ENCODE assay signal across 14 mouse cellular contexts in genomic region chr6:99206437-99206870, GRCm38 (mm10).
DNase-seq lines count a peak whose midpoint lies in the region; ATAC-seq and TF ChIP-seq lines count a peak whose summit lies in the region.
"Had no signal": no experiment of that assay in that cellular context is flagged by ENCODE, and none has a peak within 500 bp of the region (broad histone marks: within the 10 kb centered on the region; RNA-seq: fewer than 3 reads in every experiment).

No protein-coding gene starts in this region.

- H3K27ac ChIP-seq in heart, embryonic 13.5 days (replicated peaks), result peak overlapping the region; percentile 96
- H3K27ac ChIP-seq in embryonic facial prominence, embryonic 12.5 days, result peak overlapping the region; percentile 74; the same call in 1 of the 2 replicates
- H3K27ac ChIP-seq in liver, embryonic 12.5 days, result peak overlapping the region; percentile 38; the same call in 1 of the 2 replicates
- H3K27ac ChIP-seq: embryonic facial prominence, embryonic 13.5 days; neural tube, embryonic 13.5 days had no signal

- H3K9me3 ChIP-seq in heart, embryonic 13.5 days, result no peaks in the 10 kb centered on the region
- H3K9me3 ChIP-seq in G1E (replicated peaks), result no peaks in the 10 kb centered on the region
- H3K9me3 ChIP-seq in embryonic facial prominence, embryonic 12.5 days, result no peaks in the 10 kb centered on the region
- no peaks in the 10 kb centered on the region for H3K9me3 ChIP-seq in liver, embryonic 12.5 days (replicated peaks)
- H3K9me3 ChIP-seq: embryonic facial prominence, embryonic 13.5 days; lung, embryonic 15.5 days; neural tube, embryonic 13.5 days had no signal

- 0 out of 2 replicates have a peak, but pooled peaks cover 3% of the 10 kb centered on the region for H3K36me3 ChIP-seq in heart, embryonic 13.5 days
- no peaks in the 10 kb centered on the region for H3K36me3 ChIP-seq in G1E (replicated peaks)
- no peaks in the 10 kb centered on the region for H3K36me3 ChIP-seq in embryonic facial prominence, embryonic 12.5 days
- H3K36me3 ChIP-seq in liver, embryonic 12.5 days, result no peaks in the 10 kb centered on the region
- H3K36me3 ChIP-seq: embryonic facial prominence, embryonic 13.5 days; lung, embryonic 15.5 days; neural tube, embryonic 13.5 days had no signal

- peak overlapping the region; percentile 83 for H3K9ac ChIP-seq in heart, embryonic 13.5 days
- no peak overlapping the region for H3K9ac ChIP-seq in embryonic facial prominence, embryonic 12.5 days
- no peak overlapping the region for H3K9ac ChIP-seq in liver, embryonic 12.5 days
- H3K9ac ChIP-seq: embryonic facial prominence, embryonic 13.5 days; lung, embryonic 15.5 days had no signal

- TF ChIP-seq CTCF in G1E (IDR thresholded peaks at IDR 0.05; ENCODE audit: low read depth, low read length), result no peak

- H3K4me2 ChIP-seq in heart, embryonic 13.5 days, result peak overlapping the region; percentile 75
- H3K4me2 ChIP-seq in embryonic facial prominence, embryonic 12.5 days (replicated peaks), result peak overlapping the region; percentile 19
- H3K4me2 ChIP-seq in liver, embryonic 12.5 days, result peak overlapping the region; percentile 35; the same call in 1 of the 2 replicates
- H3K4me2 ChIP-seq: embryonic facial prominence, embryonic 13.5 days; lung, embryonic 15.5 days had no signal

- no peak for ATAC-seq in heart, embryonic 13.5 days (ENCODE audit: extremely low read depth, insufficient number of reproducible peaks, low FRiP score, low TSS enrichment)
- ATAC-seq in G1E (ENCODE audit: extremely low read depth, insufficient number of reproducible peaks, low FRiP score, poor library complexity, severe bottlenecking), result peak; percentile 41
- ATAC-seq in embryonic facial prominence, embryonic 12.5 days (ENCODE audit: insufficient number of reproducible peaks, insufficient read depth, low FRiP score, low TSS enrichment), result no peak
- no peak for ATAC-seq in liver, embryonic 12.5 days

- no peak for DNase-seq in heart, postnatal 10 days
- no peak for DNase-seq in G1E (ENCODE audit: low spot score)
- no peak for DNase-seq in cerebellum, postnatal 14 days
- DNase-seq in left cerebral cortex, adult 18-20 months (ENCODE audit: low spot score in 2 of 2), result no peak
- no peak for DNase-seq in layer of hippocampus, postnatal 36 days
- DNase-seq: gastrocnemius, postnatal 14 days; layer of hippocampus, adult 9-11 months; right cerebral cortex, postnatal 14 days had no signal

- no peaks in the 10 kb centered on the region for H3K27me3 ChIP-seq in heart, embryonic 13.5 days (replicated peaks)
- no peaks in the 10 kb centered on the region for H3K27me3 ChIP-seq in G1E (ENCODE audit: insufficient read depth, low read length)
- no peaks in the 10 kb centered on the region for H3K27me3 ChIP-seq in embryonic facial prominence, embryonic 12.5 days
- H3K27me3 ChIP-seq in liver, embryonic 12.5 days (replicated peaks), result 0 out of 2 replicates have a peak, but pooled peaks cover 5% of the 10 kb centered on the region
- H3K27me3 ChIP-seq: lung, embryonic 15.5 days had no signal

- H3K4me3 ChIP-seq in heart, embryonic 13.5 days, result peak overlapping the region; percentile 56
- H3K4me3 ChIP-seq in G1E (ENCODE audit: low read depth, low read length), result peak overlapping the region; percentile 63; the same call in 1 of the 2 replicates
- H3K4me3 ChIP-seq in embryonic facial prominence, embryonic 12.5 days, result no peak overlapping the region
- no peak overlapping the region for H3K4me3 ChIP-seq in liver, embryonic 12.5 days
- H3K4me3 ChIP-seq: embryonic facial prominence, embryonic 13.5 days; lung, embryonic 15.5 days; neural tube, embryonic 13.5 days had no signal

- peaks cover 62% of the 10 kb centered on the region for H3K4me1 ChIP-seq in heart, embryonic 13.5 days
- peaks cover 48% of the 10 kb centered on the region for H3K4me1 ChIP-seq in G1E (ENCODE audit: insufficient read depth, low read depth, low read length)
- H3K4me1 ChIP-seq in embryonic facial prominence, embryonic 12.5 days, result peaks cover 43% of the 10 kb centered on the region
- H3K4me1 ChIP-seq in liver, embryonic 12.5 days, result peaks cover 49% of the 10 kb centered on the region

- WGBS in heart, embryonic 13.5 days, result 18% methylated on average over 5 of the region's 5 CpGs
- WGBS in embryonic facial prominence, embryonic 12.5 days, result 21% methylated on average over 5 of the region's 5 CpGs
- WGBS in liver, embryonic 12.5 days (ENCODE audit: insufficient replicate concordance), result 30% methylated on average over 5 of the region's 5 CpGs

- intact Hi-C loops in heart, postnatal 10 days (cut with DNase I), result no loop called here

Comparison
In these comparisons a context has a peak if more than half of its experiments do, and no peak if none do; other contexts are left out.
1. H3K27ac ChIP-seq: peak in every context shown above with its lines; median percentile 96 in heart, embryonic 13.5 days; 74 in embryonic facial prominence, embryonic 12.5 days; 38 in liver, embryonic 12.5 days.
2. H3K4me2 ChIP-seq: peak in every context shown above with its lines; median percentile 75 in heart, embryonic 13.5 days; 35 in liver, embryonic 12.5 days; 19 in embryonic facial prominence, embryonic 12.5 days.
3. H3K4me3 ChIP-seq: peak in heart, embryonic 13.5 days (single experiment) and G1E (single experiment); none in embryonic facial prominence, embryonic 12.5 days (single experiment) and liver, embryonic 12.5 days (single experiment).